Mouse (Mus musculus): ENCODE data around the gene Trim2. TPM values are rescaled to one million over a fixed set of nuclear protein-coding genes. Genes with fewer than 3 reads are reported as not detected.

Gene Trim2
- polyA plus RNA-seq, 1 experiment from 2014 or later: 137 TPM

- Histone ChIP-seq H3K4me1 (peaks cover 48% of the 10 kb centered on the region), H3K27me3 (replicated peaks) (no peaks in the 10 kb centered on the region), H3K4me2 (no peak overlapping the region), H3K4me3 (replicated peaks) (no peak overlapping the region), H3K27ac (replicated peaks) (no peak overlapping the region), H3K9me3 (replicated peaks) (no peaks in the 10 kb centered on the region), H3K9ac (replicated peaks) (no peak overlapping the region), H3K36me3 (no peaks in the 10 kb centered on the region)
- ATAC-seq (ENCODE audit: low FRiP score): no peak
- 67% methylated on average over 6 of the region's 6 CpGs for WGBS
These were observed 44.8 kb downstream of the Trim2 start for GRCm38 (mm10) chr3:84261863-84262262.

DNA sequence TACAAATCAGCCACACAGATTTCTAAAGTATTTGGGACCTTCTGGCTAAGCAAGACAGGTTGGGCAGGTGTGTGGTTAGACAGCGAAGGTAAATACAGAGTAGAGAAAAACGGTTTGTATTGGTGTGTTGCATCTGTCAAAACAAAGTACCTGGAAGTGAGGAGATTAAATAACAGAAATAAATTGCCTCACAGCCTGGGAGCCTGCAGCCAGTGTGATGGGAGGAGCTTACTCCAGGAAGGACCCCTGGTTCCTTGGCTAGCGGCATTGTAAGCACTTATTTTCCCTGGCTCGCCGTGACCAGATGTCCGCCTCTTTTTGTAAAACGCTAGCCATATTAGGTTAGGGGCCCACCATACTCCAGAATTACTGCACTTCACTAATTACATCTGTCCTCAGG lies 45.8 kb downstream of the Trim2 start:
- Histone ChIP-seq H3K9me3 (replicated peaks) (no peaks in the 10 kb centered on the region), H3K4me2 (peak overlapping the region; percentile 83), H3K36me3 (no peaks in the 10 kb centered on the region), H3K9ac (replicated peaks) (peak overlapping the region; percentile 94; the same call in 1 of the 2 replicates), H3K27me3 (replicated peaks) (no peaks in the 10 kb centered on the region), H3K4me3 (replicated peaks) (peak overlapping the region; percentile 83; the same call in 1 of the 2 replicates), H3K4me1 (peaks cover 53% of the 10 kb centered on the region), H3K27ac (replicated peaks) (peak overlapping the region; percentile 93)
- 15% methylated on average over 7 of the region's 7 CpGs for WGBS
- no peak for ATAC-seq (ENCODE audit: low FRiP score)

GRCm38 (mm10) chr3:84260024-84260535 lies 46.6 kb downstream of the Trim2 start:
- ATAC-seq (ENCODE audit: low FRiP score): peak; percentile 62
- H3K27ac ChIP-seq (replicated peaks): peak overlapping the region; percentile 93
- H3K9me3 ChIP-seq (replicated peaks): no peaks in the 10 kb centered on the region
- under 1% methylated on average over 8 of the region's 8 CpGs for WGBS
- H3K27me3 ChIP-seq (replicated peaks): no peaks in the 10 kb centered on the region
- peak overlapping the region; percentile 83 for H3K4me2 ChIP-seq
- no peaks in the 10 kb centered on the region for H3K36me3 ChIP-seq
- H3K9ac ChIP-seq (replicated peaks): peak overlapping the region; percentile 94
- peak overlapping the region; percentile 83 for H3K4me3 ChIP-seq (replicated peaks)
- H3K4me1 ChIP-seq: peaks cover 46% of the 10 kb centered on the region

DNA sequence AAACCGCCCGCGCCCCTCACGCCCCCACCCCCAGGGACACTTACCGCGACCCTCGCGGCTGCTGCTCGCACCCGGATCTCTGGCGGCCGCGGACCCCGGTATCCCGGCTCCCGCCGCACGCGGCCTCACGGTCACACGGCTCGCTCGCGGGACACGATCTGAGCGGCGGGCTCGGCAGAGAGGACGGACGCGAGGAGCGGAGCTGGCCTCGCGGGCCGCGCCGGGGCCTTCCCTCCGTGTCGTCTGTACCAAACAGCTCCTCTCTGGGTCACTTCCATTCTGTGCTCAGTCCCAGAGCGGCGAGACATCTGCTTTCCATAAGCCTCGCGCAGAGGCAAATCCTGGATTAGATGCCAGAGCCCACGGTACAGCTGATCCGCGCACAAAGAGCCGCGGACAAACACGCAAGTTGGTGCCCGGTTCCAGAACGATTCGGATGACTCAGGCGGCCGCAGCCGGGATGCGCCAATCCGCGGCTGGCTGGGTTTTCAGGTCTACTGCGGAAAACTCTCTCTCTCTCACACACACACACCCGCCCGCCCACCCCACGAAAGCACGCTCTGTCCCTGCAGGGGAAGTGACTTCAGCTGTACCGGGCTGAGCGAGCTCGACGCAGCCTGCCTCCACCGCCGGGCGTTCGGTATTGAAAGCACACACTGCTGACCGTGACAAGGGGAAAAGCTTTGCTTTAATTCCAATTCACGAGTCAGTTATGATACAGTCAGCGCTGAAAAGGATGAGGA lies 47.2 kb downstream of the Trim2 start:
- H3K4me2 ChIP-seq: peak overlapping the region; percentile 83

GRCm38 (mm10) chr3:84258518-84259031 lies 48.1 kb downstream of the Trim2 start:
- no peak for ATAC-seq (ENCODE audit: low FRiP score)
- Histone ChIP-seq H3K4me2 (peak overlapping the region; percentile 83), H3K9ac (replicated peaks) (peak overlapping the region; percentile 94), H3K4me3 (replicated peaks) (peak overlapping the region; percentile 83), H3K27me3 (replicated peaks) (no peaks in the 10 kb centered on the region), H3K36me3 (no peaks in the 10 kb centered on the region), H3K9me3 (replicated peaks) (no peaks in the 10 kb centered on the region), H3K4me1 (peaks cover 45% of the 10 kb centered on the region), H3K27ac (replicated peaks) (peak overlapping the region; percentile 93)
- 5% methylated on average over 13 of the region's 13 CpGs for WGBS

More for the DNA sequence above, 47.2 kb downstream of the Trim2 start:
- Histone ChIP-seq H3K4me1 (peaks cover 40% of the 10 kb centered on the region), H3K27me3 (replicated peaks) (no peaks in the 10 kb centered on the region), H3K4me3 (replicated peaks) (peak overlapping the region; percentile 83), H3K9me3 (replicated peaks) (no peaks in the 10 kb centered on the region), H3K27ac (replicated peaks) (peak overlapping the region; percentile 93), H3K9ac (replicated peaks) (peak overlapping the region; percentile 94), H3K36me3 (no peaks in the 10 kb centered on the region)
- ATAC-seq (ENCODE audit: low FRiP score): peak; percentile 80
- 1% methylated on average over 73 of the region's 74 CpGs for WGBS

DNA sequence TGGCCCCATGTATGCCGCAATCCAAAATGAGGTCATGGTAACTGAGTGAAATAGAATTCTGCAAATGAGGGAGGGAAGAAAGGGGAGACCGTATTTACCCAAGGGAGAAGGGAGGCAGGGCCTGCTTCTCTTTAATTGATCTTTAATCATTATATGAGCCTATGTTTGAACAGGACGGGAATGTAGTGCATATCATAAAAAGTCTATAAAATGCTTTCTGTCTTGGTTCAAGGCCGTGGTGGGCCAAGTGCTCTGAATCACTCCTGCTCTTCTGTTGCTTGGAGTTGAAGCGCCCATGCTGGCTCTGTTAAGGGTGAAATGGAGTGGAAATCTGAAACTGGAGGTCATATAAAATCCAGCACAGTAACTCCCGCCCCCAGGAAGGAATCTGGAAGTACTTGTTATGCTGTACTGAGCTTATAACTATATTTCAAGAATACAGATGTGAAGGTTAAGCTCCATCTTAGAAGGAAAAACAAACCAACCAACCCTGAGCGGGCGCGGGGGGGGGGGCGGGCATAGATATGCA lies 48.6 kb downstream of the Trim2 start:
- WGBS: 9% methylated on average over 10 of the region's 10 CpGs
- Histone ChIP-seq H3K4me2 (peak overlapping the region; percentile 83), H3K9me3 (replicated peaks) (no peaks in the 10 kb centered on the region), H3K4me3 (replicated peaks) (peak overlapping the region; percentile 83), H3K27me3 (replicated peaks) (no peaks in the 10 kb centered on the region), H3K27ac (replicated peaks) (peak overlapping the region; percentile 93; the same call in 1 of the 2 replicates), H3K36me3 (no peaks in the 10 kb centered on the region), H3K4me1 (peaks cover 50% of the 10 kb centered on the region), H3K9ac (replicated peaks) (peak overlapping the region; percentile 94; the same call in 1 of the 2 replicates)
- no peak for ATAC-seq (ENCODE audit: low FRiP score)

- Histone ChIP-seq H3K36me3 (no peaks in the 10 kb centered on the region), H3K27ac (replicated peaks) (no peak overlapping the region; the same call in 1 of the 2 replicates), H3K9me3 (replicated peaks) (no peaks in the 10 kb centered on the region), H3K27me3 (replicated peaks) (no peaks in the 10 kb centered on the region), H3K4me2 (no peak overlapping the region), H3K4me3 (replicated peaks) (no peak overlapping the region), H3K4me1 (peaks cover 48% of the 10 kb centered on the region), H3K9ac (replicated peaks) (no peak overlapping the region)
- no peak for ATAC-seq (ENCODE audit: low FRiP score)
- 93% methylated on average over 2 of the region's 2 CpGs for WGBS
These were observed 52.2 kb downstream of the Trim2 start for GRCm38 (mm10) chr3:84254520-84254878.

DNA sequence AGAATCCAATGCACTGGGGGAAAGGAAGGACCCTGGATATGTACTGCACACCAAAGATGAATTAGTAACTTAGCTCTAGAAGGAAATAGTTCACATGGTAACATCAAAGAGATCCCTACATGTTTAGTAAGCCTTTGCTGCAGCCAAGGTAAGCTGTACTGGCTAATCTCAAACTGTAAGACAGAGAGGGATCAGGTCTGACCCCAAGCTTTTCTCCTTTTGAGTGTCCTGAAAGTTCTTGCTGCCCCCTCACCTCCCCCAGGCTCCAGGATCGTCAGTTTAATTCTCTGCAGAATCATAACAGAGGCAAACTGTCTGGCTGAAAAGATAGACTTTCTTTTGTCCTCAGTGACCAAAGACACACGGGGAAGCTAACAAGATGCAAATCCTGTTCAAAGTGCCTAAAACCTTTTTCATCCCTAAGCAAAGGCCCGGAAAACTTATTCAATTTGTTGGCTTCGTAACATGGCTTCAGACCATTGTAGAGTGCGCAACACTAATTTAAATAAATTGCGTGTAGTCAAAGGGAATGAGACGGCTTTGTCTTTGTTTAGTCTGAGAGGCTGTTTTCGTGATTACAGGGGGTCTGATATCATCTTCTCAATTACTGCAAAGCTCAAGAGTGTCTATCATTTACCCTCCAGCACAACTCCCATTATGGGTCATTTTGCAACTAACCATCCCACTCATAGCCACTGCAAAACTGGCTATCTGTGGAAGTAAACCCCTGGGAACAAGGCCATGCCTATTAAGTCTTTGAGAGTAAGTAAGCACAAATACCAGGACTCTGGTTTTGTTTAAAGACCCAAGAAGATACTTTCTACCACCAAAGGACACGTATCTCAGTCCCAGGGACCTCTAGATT lies 52.8 kb downstream of the Trim2 start:
- Histone ChIP-seq H3K27me3 (replicated peaks) (no peaks in the 10 kb centered on the region), H3K4me2 (peak overlapping the region; percentile 22; the same call in 1 of the 2 replicates), H3K4me1 (peaks cover 48% of the 10 kb centered on the region), H3K4me3 (replicated peaks) (no peak overlapping the region), H3K36me3 (no peaks in the 10 kb centered on the region), H3K9me3 (replicated peaks) (no peaks in the 10 kb centered on the region), H3K27ac (replicated peaks) (peak overlapping the region; percentile 75), H3K9ac (replicated peaks) (no peak overlapping the region)
- no peak for ATAC-seq (ENCODE audit: low FRiP score)
- WGBS: 30% methylated on average over 9 of the region's 9 CpGs

DNA sequence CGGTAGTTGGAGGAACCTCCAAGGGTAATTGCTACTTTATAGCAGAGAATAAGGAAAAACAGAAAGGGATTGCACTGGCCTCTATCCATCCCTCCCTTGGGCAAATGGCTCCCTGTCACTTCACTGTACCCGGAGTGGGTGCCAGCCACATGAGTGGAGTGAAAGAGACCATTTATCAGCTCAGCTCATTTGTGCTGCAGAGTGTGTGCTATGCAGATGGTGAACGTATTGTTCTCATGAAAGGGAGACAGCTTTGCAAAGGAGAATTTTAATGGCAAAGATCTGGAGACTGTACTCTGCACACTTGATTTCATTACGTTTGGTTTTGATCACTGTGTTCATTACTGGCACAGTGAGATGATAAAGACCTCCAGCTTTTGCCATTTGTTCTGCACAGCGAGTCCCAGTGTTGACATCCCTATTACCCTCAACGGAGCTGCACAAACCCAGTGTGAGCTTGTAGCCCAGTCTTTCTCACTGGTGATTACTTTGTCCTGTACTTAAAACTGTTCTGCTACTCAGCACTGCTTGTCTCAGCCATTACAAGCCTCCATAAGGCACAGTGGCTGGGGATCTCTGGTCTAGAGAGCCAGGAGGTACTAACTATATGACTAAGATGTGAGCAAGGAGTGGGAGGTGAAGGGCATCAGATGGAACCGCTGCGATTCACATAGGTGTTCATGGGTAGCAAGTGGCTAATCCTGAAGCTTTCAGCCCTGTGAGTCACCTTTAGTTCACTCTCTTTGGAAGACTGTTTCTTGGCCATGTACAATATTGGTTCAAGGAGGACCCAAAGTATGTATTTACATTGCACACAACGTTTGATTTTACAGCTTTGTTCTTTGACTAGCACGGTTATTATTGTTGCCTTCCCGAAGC lies 53.7 kb downstream of the Trim2 start:
- H3K36me3 ChIP-seq: no peaks in the 10 kb centered on the region
- H3K4me1 ChIP-seq: peaks cover 49% of the 10 kb centered on the region
- H3K9me3 ChIP-seq (replicated peaks): no peaks in the 10 kb centered on the region
- H3K4me2 ChIP-seq: peak overlapping the region; percentile 22
- WGBS: 35% methylated on average over 11 of the region's 11 CpGs
- H3K27ac ChIP-seq (replicated peaks): peak overlapping the region; percentile 75
- ATAC-seq (ENCODE audit: low FRiP score): peak; percentile 77
- no peaks in the 10 kb centered on the region for H3K27me3 ChIP-seq (replicated peaks)
- no peak overlapping the region for H3K4me3 ChIP-seq (replicated peaks)
- no peak overlapping the region for H3K9ac ChIP-seq (replicated peaks)

GRCm38 (mm10) chr3:84251721-84252120 lies 55.0 kb downstream of the Trim2 start:
- ATAC-seq (ENCODE audit: low FRiP score): no peak
- 43% methylated on average over 4 of the region's 4 CpGs for WGBS
- Histone ChIP-seq H3K4me2 (no peak overlapping the region), H3K27me3 (replicated peaks) (no peaks in the 10 kb centered on the region), H3K9me3 (replicated peaks) (no peaks in the 10 kb centered on the region), H3K9ac (replicated peaks) (no peak overlapping the region), H3K4me1 (peaks cover 49% of the 10 kb centered on the region), H3K27ac (replicated peaks) (no peak overlapping the region), H3K36me3 (no peaks in the 10 kb centered on the region), H3K4me3 (replicated peaks) (no peak overlapping the region)
